Mouse (Mus musculus) neural tube, embryonic 10.5 days (tissue): ENCODE measurements around the gene Myl12a.

Experiments used
- DNase-seq: peaks from one replicate; pipeline ENCODE4 v3.0.0-alpha.2; 2017; ENCODE audit warnings: low spot score; ENCODE audit errors: extremely low spot score

Gene Myl12a

DNA sequence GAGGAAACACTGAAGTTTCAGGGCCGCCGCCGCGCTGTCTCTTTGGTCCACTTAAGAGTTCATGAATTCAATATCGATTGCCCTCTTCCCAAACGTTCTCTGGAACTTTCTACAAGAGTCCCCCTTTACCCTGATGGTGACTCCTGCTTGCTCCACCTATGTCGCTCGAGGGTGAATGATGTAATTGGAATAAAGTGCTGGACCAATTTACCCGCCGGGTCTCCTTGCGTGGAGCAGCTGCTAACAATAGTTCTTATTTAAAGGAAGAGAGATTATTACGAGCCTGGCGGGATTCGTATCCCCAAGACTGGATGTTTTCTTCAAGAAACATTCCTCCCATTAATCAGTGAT is at the start of gene Myl12a:
TSS of gene Myl12a (minus strand) at position 135 of the 351 bp plus-strand sequence.
- no peak for DNase-seq

DNA sequence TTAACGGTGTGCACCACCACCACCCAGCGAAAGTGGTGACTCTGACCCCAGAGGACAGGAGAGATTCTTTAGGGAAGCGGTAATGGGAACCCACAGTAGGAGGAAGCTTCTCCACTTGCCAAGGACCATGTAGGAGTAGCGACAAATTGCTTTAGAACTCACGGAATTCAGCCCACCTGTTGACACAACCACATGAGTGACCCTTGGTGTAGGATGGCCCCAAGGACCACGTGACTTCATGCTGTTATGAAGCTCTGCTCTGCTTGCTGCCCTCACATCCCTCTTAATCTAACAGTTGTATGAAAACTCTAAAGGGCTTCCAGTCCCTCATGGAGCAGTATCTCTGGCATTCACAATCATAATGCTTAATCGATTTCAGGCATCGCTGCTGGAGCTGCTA is 46.6 kb upstream of the Myl12a start:
- no peak for DNase-seq

DNA sequence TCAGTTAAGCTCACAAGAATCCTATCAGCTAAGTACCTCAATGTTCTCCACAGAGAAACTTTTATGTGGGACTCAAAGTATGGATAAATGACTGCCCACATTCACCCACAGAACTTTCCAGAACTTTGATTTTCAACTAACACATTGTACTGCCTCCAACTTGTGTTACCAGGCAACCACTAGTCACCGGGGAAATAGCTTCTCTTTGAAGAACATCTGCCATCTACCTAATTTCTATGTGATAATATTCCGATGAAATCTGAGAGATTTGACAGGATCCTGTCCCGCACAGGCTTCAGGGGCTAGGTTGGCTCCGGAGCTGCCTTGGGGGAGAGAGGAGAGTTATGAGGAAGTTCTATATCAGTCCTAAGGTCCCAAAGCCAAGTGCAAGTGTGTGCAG is 44.2 kb upstream of the Myl12a start:
- no peak for DNase-seq

DNA sequence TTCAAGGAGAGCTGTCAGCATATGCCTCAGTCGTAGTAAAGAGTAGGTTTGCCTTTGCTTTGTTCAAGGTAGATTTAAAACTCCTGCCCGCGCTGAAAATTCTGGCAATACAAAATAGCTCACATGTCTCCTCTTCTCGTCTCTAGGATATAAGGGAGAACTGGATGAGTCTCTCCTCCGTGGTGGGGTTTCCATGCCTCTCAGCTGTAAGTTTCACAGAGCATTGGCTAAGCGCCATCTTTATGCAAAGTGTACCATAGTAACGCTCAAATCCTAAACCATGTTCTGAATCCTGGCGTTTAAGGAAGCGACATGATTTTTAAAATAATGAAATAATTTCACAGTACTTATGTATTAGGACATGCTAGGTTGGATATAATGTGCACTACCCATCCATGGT is 42.9 kb upstream of the Myl12a start:
- DNase-seq, result no peak

DNA sequence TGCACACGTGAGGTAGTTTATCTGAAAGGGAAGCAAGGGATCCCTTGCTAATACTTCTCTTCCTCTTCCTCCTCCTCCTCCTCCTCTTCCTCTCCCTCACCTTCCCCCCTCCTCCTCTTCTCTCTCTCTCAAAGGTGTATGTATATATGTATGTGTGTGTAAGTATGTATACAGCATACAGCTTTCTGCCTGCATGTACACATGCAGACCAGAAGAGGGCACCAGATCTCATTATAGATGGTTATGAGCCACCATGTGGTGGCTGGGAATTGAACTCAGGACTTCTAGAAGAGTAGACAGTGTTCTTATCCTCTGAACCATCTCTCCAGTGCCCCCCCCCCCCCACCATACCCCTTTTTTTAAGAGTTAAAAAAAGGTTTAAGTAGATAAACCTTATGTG is 40.0 kb upstream of the Myl12a start:
- no peak for DNase-seq

DNA sequence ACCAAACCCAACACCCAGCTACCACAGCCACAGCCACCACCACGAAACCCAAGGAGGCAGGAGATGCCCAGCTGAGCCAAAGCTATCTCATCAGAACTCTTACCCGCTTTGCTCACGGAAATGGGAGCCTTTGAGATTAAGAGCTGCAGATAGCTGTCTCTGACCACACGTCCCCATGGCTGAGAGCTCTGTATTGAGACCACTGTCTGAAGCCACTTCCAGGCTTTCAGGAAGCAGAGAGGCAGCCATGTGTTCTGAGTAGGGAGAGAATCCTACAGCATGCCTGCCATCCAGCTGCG is 37.9 kb upstream of the Myl12a start:
- DNase-seq, result no peak

DNA sequence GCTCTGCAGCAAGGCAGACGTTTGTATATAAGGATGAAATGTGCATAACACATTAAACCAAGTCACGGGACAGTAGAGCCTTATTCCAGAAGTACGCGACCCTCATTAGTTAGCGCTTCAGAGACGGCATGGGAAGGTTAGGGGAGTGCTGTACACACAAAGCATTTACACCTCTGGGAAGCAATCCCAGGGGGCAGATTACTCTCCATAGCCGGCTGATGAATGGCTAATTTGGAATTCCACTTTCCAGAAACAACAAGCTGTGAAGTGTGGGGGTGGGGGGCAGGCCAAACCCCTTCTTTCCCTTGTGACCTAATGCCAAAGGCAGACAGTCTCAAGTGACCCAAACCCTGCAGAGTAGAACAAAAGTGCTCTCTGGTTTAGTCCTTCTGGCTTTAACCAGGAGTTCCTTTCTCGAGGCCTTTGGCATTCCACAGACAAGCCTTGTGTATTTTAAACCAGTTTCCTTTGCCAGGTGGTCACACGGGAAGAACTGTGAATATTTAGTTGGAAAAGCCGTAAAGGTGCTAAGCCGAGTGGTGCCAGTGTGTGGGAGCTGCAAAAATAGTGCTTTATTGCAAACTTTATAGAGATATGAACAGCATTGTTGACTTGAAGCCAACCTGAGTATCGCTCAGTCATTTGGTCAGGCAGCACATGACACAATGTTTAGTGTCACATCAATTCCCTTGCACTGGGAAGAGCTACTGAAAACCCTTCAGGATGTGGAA is 37.3 kb upstream of the Myl12a start:
- peak; percentile 51 for DNase-seq

DNA sequence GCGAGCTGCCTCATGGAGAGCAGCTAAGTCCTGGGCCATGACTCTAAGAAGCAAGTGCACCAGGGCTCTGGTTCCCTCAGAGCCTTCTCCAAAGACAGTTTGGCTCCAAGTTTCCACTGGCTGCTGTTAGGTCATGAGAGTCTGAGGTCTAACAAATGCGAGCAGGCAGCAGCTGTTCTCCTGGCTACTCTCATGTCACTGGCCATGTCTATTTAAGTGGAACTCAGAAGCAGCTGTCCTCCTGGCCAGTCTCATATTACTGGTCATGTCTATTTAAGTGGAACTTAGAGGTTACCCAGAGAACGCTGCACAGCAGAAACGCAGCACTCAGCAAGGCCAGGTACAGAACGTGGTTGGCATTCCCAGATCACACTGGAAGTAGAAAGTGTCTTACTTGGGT is 36.1 kb upstream of the Myl12a start:
- DNase-seq, result no peak

DNA sequence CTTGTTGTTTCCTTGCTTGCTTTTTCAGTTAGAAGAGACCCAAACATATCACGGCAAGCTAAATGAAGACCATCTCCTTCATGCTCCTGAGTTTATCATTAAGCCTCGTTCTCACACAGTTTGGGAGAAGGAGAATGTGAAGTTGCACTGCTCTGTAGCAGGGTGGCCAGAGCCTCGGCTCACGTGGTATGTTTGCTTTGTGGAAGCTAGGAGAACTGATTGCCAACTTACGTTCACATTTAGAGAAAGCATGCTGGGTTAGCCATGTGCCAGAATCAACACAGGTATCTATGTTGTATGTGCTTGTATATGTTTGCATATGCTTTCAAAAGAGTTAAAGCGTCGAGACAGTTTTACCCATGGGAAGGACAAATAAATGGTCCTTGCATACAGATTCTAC is 34.5 kb upstream of the Myl12a start:
- no peak for DNase-seq

DNA sequence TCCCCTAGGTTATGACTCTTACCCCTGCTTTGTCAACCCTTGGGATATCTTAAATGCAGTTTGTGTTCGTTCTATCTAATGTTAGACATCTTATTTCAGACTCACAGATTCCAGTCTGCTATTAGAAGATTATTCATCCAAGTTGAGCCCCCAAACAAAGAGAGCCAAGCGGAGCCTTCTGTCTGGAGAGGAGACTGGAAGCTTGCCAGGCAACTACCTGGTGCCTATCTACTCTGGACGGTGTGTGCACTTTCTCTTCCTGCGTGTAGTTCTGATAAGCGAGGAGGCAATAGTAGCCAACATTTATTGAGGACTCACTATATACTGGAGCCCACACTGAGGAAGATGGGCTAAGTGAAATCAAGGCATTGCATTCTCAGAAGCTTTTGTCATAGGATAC is 31.8 kb upstream of the Myl12a start:
- DNase-seq, result no peak

DNA sequence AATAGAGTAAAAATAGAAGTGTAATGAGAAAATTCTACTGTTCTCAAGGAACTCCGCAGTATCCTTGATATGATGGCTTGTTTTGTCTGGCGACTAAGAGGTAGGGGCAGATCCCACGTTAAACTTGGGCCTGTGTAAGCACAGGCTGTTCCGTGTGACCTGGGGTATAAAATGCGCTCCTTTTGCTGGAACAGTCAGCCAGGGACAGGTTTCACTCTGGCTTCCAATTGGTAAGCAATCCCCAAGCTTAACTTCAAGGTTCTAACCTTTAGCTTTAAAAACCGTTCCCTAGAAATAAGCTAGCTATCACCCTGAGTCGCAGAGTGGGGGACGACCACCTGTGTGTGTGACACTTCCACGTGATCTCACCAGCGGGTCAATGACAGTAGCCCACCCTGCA is 30.0 kb upstream of the Myl12a start:
- no peak for DNase-seq

DNA sequence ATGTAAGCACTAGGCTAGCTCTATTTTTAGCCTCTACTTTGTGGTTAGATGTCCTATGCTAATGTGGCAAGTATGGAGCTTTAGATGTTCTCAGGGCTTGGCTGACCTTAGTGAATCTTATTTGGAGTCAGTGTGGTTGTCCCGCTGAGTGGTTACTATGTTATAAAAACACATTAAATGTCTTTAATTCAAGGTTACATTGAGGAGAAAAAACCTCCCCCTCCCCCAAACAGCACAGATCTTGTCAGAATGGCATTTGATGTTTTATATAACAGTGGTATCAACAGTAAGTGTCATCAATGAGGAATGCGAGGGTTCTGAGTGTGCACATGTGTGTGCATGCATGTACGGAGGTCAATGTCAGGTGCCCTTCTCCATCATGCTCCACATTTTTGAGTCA is 24.5 kb upstream of the Myl12a start:
- DNase-seq, result no peak

DNA sequence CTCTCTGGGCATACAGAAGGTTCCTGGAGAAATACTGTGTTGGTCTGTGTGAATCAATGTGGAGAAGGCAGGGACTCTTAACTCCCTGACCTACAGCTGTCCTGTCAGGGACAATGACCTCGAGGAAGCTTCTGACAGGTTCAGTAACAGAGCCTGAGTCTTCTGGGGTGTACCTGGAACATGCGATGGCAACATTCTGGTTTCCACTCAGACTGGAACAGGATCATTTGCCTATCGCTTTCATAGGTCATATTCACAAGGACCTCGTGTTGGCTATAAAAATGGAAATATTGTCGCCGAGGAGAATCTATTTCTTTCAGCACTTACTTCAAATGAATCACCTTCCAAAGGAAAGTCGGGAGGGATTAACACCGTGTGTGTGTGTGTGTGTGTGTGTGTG is 23.2 kb upstream of the Myl12a start:
- no peak for DNase-seq

DNA sequence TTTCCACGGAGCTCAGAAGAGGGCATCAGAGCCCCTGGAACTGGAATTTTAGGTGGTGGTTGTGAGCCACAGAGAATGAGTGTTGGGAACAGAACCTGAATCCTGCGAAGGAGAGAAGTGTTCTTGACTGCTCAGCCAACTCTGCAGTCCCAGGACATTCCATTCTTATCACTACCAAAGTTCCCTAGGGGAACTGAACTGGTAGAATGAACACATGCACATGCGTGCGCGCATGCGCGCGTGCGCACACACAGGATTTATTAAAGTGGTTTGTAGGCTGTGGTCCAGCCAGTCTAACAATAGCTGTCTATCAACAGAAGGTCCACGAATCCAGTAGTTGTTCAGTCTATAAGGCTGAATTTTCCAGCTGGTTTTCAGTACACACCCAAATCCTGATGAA is 21.4 kb upstream of the Myl12a start:
- DNase-seq, result no peak

DNA sequence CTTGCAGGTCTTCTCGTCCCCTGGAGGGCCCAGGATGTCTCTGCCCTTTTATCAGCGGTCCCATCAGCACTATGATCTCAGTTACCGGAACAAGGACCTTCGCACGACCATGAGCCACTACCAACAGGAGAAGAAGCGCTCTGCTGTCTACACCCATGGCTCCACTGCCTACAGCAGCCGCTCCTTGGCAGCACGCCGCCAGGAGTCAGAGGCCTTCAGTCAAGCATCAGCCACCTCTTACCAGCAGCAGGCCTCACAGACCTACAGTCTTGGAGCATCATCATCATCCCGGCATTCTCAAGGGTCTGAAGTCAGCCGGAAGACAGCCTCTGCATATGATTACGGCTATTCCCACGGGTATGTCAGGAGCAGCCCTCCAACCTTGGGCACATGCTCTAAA is 20.2 kb upstream of the Myl12a start:
- no peak for DNase-seq

DNA sequence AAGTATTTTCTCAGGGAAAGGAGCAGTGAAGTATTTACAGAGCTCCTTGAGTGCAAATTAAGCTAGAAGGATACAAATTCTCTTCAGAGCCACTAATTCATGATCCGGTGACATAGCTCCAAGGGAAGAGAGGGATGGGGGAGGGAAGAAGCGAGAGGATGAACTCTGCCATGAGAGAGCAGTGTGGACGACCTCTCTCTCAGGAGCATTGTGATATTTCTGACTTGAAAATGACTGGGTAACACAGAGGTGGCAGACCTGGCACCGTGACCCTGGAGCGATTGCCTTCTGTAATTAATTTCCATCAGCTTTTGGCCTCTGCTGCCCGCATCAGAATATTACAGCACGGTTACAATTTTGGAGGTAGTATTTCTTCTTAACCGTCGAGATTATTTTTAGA is 17.2 kb upstream of the Myl12a start:
- no peak for DNase-seq

DNA sequence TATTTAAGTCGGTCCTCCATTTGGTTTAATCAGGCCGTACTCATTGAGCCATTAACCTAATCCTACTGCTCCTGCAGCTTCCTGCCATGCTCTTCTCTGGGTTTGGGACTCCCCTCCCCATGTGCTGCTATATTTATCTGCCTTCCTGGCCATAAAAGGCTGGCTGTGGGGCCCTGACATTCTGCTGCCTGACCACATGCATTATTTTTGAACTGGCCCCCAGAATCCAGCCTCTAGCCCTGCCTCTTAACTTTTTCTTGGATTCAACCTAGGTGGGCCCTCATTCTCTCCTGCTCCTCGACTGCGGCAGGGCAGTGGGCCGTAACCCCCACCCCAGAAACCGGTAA is 16.6 kb upstream of the Myl12a start:
- DNase-seq, result no peak

DNA sequence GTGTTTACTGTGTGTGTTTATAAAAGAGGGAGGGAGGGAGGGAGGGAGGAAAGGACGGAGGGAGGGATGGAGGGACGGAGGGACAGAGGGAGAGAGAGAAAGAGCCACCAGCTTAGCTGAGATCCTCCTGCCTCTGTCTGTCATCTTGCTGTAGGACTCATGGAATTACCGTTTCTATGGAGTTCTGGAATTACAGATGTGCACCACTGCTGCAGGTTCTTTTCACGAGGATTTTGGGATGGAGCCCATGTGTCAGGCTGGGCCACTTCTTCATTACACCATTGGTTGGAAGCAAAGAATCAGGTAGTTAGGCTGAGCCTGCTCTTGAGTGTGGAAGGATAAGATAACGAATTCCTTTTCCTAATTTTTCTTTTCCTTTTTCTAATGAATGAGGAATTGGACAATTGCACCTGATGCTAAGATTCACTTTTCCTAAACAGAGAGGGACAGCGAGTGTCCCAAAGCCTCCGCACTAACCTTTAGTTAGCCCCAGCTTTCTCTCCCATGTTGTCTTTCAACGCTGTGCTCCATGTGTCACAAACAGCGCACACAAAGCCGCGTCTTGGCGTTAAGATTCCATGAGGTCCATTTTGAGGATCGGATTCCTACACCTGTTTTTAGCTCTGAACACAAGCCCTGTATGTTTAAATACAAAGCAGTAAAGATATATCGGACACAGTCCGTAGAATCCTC is 16.1 kb upstream of the Myl12a start:
- no peak for DNase-seq

DNA sequence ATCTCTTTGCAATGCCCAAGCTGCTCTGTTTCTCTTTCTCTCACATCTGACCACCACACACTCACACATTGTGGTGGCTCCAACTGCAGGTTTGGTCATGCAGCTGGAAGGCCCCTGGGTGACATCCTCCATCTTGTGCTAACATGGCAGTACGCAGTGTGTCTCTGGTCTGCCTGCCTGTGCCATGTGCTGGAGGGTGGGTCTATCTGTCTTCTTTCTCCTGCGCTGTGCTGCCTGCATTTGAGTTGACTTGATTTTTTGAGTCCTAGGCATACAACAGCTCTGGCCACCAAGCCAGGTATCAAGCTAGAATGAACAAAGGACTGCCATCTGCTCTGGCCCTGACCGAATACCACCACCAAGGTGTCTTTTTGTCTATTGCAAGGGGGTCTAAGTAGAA is 15.5 kb upstream of the Myl12a start:
- DNase-seq, result no peak

DNA sequence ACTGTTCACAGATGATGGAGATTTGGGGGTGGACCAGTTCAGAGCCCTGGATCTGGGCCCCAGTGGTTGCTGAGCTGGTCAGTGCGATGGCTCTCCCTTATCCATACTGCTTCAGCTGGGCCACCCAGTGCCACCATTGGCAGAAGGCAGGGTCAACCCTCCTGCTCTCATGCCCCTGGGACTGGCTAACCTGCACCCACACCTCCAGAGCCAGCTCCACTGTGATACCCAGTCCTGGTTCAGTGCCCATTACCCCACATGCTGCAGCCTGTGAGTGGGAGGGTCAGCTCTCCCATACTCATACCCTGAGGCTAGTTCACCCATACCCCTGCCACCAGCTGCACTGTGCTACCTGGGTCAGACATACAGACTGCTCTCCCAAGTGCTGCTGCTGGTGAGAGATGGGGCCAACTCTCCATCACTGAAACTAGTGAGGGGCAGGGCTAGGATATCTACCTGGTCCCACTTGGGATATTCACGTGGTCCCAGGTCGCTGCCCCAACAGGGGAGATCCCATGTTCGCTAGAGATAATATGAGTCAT is 14.8 kb upstream of the Myl12a start:
- DNase-seq, result no peak

DNA sequence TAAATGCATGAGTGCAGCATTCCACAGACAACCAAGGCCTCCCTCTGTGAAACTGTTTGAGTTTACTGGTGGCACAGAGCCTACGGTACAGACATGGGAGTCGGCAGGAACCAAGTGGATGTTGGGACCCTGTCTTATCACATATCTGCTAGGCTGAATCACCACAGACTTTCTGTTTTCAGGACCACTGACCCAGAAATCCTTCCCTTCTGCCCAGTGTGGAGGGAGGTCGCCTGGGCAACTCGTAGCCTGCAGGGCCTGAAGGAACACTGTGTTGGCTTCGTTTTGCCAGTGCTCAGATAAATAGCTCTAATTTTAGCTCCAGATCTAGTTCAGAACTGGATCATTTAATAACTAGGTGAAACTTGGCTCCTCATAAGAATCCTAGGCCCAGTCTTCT is 12.2 kb upstream of the Myl12a start:
- DNase-seq, result no peak

DNA sequence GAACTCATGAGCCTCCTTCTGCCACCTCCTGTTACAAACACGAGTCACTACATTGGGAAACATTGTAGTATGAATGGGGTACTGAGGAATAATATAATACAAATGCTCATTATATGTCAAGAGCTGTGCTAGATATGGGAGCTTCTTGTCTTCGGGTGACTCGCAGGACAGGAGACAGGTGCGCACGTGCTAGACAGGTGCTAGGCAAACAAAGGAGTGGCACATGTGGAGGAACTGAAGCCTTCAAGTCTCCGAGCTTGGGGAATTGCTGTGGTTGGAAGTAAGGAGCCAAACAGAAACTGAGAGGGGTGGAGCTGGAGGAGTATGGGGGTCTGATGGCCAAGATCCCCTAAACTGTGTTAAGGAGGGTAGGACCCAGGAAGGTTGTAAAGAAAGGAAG is 10.4 kb upstream of the Myl12a start:
- no peak for DNase-seq

DNA sequence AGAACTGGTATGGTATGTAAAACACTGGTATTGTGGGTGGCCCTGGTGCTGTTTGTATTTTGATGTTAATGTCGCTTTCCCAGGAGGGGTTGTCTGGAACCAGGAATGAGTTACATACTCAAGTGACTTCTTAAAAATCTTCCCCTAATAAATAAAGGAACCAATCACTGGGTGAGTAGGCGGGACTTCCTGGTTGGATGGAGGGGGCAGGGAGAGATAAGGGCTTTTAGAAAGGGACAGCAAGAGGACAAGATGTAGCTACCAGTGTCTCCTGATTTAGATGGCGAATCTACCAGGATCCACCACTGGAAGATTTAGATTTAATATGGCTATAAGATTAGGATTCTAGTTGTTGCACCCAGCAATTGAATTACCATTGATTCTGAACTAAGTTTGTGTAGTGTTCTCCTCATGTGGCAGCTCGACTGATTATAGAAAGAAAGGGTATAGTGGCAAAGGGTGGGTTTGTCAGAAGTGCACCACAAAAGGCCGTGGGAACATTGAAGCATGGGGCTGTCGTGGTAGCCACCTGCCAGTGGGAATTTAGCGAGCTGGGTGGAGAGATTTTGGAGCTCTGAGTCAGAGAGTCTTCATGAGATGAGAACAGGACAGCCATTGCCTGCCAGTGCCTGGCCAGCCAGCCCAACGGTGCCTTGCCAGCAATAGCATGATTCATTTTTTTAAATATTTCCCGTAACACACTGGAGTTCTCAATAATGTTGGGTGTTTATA is 9.4 kb upstream of the Myl12a start:
- DNase-seq, result no peak
